Mouse (Mus musculus): ENCODE data around the gene Wdr86. TPM values are rescaled to one million over a fixed set of nuclear protein-coding genes. Genes with fewer than 3 reads are reported as not detected.
"Not testable (repeated sequence)": the region's sequence is repeated elsewhere in the genome, so short reads cannot be mapped to it uniquely, and the experiment has no call there.

Wdr86 gene
- total RNA-seq (2021) = 1.9 and 2.6 TPM in 2 replicates
- long read RNA-seq, experiment 1, full-length matches to known transcripts = 4 of 5 reads
- long read RNA-seq, experiment 1, partial matches to known transcripts = 0 of 5 reads
- long read RNA-seq, experiment 1, other reads (novel, unspliced or antisense) = 1 of 5 reads
- long read RNA-seq, experiment 2, partial matches to known transcripts = 1 of 2 reads
- long read RNA-seq, experiment 2, other reads (novel, unspliced or antisense) = 0 of 2 reads

DNA sequence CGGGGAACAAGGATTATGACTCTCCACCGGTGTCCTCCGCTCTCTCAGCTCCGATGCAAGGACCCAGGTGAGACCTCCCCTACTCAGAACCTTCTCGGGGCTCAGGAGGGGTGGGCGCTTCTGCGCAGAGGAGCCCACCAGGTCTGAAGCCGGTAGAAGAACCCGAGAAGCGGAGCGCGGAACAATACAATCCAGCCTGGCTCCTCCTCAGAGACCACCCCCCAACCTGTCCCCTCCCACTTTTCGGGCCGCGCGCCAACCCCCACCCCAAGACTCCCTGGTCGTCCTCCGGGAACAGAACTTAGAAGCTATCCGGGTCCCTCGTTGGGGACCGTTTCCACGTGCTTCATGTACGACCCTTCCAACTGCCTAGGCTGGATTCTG is at the start of gene Wdr86:
Gene Wdr86, minus strand, starts transcription at position 240 of the 384 bp plus-strand sequence.
- DNase-seq = no peak

DNA sequence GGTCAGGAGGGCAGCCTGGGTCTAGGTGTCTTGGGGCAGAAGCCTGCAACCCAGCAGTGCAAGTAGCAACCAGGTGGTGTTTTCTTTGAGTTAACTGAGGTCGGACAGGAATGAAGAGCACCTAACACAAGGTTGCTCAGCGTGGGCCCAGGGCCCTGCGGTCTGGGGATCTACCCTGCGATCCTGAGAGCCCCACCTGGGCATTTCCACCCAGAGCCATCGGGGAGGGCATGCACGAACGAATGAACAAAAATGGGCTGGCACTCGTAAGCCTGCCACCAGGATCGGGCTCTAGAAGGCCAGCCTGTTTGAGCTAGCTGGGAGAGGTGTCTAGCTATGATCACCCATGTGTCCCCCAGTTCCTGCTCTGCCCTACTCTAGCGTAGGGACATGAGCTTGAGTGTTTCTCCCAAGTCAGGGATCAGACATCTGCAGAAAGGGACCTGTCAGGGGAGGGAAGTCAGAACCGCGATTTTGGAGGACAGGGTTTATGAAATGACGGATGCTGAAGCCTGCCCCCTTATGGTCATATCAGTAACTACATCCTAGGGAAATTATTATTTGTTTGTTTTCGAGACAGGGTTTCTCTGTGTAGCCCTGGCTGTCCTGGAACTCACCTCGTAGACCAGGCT is 49.5 kb upstream of the Wdr86 start:
- peak; percentile 50 for DNase-seq

DNA sequence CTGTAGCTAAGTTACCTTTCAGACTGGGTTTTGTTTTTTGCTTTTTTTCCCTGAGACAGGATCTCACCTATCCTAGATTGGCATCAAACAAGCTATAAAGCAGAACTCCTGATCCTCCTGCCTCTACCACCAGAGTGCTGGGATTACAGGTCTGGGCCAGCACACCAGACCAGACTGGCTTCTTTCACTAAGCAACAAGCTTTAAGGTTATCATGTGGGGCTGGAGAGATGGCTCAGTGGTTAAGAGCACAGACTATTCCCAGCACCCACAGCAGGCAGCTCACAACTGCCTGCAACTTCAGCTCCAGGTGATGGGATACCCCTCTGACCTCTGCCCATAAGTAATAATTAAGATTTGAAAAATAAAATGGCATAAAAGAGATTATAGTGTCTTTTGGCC is 48.8 kb upstream of the Wdr86 start:
- DNase-seq = no peak

DNA sequence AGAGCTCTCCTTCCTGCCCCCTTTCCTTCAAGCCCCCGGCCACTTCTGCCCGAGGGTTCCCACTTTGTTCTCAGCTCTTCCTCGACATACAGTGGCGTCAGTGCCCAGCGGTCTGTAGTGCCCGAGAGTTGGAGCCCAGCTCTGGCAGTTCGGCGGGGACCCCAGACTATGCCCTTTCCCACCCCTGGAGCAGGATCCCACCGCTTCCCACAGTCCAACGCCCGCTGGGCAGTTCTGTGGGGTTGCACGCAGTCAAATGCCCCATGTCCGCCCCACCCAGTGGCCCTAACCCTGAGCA is 48.3 kb upstream of the Wdr86 start:
- no peak for DNase-seq

DNA sequence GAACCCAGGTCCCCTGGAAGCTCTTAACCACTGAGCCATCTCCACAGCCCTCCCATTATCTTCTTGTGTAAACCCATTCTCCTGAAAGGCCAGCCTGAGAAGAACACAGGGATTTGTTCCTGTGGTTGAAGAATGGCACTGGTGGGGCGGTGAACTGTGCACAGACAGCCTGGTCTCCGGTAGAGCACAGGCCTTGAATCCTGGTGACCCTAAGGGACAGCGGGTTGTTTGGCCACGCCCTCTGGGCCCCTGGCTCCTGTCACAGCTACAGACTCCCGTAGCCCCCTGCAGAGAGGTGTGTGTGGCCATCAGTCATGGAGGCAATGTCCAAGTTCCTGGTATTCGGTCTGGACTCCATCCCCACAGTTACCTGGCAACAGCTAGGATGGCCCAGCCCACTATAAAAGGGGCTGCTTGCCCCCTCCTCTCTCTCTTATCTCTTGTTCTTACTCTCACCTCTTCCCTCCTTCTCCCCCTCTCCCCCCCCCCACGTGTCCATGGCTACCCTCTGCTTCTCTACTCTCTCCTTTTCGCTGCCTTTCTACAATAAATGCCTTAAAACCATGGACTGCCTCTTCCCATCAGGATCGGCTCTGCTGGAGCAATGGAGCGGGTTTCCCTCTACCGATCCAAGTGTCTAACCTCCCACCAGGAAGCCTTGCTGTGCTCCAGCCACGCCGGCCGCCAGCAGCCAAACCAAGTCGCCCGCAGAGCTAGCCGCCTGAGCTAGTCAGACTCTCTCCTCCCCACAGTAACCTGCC is 47.7 kb upstream of the Wdr86 start:
- no peak for DNase-seq

DNA sequence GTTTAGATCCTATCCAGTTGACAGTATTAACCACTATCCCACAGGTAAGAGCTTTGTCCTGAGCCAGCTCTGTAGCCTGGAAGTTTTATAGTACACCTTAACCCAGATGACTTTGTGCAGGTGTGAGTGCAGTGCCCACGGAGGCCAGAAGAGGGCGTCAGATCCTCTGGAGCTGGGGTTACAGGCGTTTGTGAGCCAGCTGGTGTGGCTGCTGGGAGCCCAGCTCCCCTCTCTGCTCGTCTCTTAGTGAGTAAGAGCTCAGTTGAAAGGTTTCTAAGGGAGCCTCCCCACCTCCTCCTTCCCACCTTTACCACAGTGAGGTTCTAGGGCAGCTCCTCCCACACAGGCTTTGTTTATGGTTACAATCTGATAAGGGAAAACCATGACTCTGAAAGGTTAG is 46.2 kb upstream of the Wdr86 start:
- no peak for DNase-seq

DNA sequence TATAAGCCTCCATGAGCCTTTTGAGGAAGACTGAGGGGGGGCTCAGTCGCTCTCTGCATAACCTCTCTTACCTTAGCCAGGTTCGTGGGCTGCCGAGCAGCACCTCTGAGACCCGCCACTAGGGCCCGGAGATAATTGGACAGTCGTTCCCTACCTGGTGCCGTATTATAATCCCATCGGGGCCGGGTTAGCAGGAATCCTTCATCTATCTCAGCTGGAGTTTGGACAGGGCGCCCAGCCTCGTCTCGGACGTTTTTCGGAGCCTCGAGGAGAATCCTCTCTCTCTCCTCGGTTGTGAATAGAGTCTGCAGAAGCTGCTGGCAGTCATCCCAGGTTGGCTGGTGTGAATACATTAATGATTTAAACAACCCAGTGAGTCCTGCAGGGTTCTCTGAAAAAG is 44.0 kb upstream of the Wdr86 start:
- not testable (repeated sequence) for DNase-seq

DNA sequence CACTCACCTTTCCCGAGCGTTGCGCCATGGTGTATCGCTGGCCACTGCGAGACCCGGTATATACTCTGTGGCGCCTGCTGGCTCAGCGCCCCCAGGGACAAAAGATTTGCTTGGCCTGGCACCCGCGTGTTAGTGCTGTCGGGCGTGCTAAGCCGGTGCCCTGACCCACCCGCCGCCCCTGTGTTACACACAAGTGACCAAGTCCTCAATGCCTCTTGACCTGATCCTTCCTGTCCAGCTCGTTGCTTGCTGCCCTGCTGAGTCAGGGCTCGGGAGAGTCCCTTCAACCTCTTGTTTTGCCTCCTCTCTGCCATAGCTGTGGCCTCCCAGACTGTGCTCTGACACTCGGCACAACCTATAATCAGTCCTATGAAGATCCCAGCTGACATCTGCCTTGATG is 27.3 kb upstream of the Wdr86 start, which contains the start of gene Crygn:
Gene Crygn, minus strand, starts transcription at position 193 of the 400 bp plus-strand sequence.
- DNase-seq = no peak

DNA sequence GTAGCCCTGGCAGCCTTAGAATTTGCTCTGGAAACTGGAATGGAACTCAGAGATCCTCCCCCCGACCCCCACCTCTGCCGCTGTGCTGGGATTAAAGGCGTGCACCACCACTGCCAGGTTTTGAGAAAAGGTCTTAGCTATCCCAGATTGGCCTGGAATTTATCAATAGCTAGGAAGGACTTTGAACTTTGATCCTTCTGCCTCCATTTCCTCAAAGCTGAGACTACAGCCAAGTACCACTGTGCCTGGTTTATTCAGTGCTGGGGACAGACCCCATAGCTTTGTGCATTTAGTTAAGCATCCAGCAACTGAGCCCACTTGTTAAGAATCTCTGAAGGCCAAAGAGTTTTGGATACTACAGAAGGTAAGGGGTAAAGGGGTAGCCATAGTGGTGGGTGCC is 26.4 kb upstream of the Wdr86 start:
- DNase-seq = no peak

DNA sequence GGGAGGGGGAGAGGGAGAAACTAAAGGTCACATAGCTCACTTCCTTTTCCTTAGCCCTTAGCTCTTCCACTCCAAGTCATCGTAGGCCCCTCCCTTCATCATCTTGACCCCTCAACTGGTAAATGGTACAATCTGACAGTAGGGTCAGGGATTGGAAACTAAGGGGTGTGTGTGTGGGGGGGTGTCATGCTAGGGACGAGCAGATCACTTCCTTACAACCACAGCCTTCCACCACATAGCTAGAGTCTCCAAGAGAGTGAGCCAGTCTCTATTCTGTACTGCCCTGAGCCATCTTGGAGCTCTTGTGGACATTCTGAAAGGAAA is 21.6 kb upstream of the Wdr86 start:
- no peak for DNase-seq

DNA sequence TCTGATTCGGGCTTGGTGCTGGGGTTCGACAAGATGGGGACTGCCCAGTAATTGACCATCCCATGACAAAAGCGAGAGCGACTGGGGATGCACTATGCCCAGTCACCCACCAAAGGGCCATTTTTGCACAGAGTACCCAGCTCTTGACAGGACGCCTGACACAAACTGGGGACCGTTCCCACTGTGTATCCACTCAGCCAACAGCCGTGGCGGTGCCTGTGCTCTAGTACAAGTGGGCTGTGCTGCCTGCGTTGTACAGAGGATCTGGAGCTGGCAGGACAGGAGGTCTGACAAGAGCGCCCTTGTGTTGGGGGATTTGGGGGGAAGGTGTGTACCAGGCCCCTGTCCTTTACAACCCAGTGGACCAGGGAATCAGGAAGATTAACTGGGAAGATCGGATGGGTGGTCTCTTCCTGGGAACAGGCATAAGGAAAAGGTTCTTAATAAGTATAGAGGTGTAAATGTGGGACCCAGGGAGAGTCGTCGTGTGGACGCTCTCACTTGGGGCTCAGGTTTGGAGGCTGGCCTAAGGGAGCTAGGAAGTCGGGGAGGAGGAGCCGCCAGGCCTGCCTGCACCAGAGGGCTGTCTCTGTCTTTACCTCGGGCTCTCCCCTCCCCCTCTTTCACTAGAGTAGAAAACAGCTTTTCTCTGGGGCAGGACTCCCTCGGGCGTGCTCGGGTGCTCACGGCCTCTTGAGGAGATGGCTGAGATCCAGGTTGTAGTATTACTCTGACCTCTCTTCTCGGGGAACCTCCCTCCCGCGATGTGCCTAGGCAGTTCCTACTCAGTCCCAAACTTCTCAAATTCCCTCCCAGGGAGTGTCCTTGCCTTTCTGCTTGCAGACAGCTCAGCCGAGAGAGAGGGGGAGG is 21.0 kb upstream of the Wdr86 start:
- peak; percentile 85 for DNase-seq

DNA sequence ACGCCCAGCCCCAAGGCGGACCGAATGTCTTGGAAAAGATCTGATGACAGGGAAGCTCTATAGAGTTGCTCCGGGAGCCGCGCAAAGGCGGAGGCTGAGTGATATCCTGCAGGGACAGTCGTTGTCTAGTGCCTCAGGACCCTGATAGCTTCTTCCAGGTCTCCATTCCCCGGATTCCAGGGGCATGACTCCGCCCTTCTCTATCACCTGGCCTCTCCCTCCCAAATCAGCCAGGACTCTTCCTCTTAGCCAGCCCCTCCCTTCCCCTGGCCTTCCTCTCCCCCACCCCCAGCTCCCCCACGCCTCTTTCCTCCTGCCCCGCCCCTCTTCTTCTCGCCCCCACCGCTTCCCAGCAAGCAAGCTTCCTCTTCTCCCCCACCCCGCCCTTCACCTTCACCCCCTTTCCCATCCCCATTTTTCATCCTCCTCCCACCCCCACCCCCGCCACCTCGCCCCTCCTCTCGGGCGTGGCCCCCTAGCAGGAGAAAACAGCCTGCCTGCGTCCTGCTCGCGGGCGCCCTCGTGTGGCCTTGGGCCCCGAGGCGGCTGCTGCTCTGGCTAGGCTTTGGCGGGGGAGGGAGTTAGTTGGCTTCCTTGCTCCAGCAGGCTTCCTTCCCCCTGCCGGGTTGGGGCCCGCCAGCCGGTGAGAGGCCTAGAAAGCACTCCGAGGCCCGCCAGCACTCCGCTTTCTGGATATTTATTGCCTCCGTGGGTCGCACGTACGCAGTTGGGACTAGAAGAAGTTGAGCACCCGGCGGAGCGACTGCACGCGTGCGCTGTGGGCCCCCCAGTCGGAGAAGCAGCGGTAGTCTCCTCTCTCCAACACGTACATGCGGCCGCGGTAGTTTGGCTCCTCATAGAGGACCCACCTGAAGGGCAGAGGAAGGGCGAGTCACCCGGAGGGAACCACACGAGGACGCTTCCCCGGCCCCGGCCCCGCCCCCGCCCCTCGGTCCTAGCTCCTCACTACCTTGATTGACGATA is 20.1 kb upstream of the Wdr86 start:
- peak; percentile 94 for DNase-seq

DNA sequence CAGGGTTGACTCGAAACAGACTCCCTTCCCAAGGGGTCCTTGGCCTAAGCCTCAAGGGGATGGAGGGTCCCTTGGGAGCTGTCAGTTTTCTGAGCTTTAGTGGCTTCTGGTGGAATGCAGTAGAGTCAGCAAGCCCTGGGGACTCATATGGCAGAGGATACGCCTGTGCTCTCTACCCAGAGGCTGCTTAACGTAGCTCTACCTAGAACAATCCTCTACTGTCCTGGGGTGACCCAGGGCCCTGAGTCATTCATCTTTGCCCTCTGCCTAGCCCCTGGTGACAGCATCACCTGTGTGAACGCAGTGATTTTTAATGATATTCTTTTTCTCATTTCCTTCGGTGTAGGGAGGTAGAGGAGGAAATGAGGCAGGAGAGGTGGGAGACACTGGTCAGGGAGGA is 19.2 kb upstream of the Wdr86 start:
- no peak for DNase-seq

DNA sequence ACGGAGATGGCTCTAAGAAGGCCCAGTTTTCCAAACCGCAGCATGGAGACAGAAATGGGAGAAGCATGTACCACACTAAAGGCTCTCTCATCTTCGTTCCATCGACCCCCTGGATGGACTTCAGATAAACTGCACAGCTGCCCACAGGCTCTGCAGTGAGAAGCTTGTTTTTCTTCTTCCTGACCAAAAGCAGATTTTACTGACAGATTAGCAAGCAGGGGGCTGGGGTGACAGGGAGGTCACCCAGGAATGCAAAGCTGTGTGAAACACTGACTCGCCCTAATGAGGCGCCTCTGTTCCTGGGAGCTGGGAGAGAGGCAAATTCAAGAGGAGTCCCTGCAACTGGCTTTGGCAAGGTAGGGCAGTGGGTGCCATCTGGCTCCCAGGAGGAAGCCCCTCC is 17.0 kb upstream of the Wdr86 start:
- no peak for DNase-seq

DNA sequence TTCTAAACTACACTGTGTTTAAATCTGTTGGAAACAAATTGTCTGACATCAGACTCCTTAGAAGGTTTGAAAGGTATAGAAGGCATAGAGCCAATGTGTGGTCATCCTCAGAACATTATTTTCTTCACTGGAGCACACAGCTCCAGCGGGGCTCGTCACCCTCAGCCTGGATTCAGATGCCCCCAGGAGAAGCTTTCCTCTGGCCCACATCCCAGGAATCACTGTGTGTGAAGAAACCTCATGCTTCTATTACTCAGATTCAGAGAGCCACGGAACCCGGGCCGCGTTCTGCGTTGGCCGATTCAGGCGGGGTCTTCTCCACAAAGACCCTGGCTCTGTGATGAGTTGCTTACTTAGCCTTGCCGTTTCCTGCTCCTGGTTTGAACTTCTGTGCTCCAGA is 13.4 kb upstream of the Wdr86 start:
- DNase-seq = peak; percentile 45

DNA sequence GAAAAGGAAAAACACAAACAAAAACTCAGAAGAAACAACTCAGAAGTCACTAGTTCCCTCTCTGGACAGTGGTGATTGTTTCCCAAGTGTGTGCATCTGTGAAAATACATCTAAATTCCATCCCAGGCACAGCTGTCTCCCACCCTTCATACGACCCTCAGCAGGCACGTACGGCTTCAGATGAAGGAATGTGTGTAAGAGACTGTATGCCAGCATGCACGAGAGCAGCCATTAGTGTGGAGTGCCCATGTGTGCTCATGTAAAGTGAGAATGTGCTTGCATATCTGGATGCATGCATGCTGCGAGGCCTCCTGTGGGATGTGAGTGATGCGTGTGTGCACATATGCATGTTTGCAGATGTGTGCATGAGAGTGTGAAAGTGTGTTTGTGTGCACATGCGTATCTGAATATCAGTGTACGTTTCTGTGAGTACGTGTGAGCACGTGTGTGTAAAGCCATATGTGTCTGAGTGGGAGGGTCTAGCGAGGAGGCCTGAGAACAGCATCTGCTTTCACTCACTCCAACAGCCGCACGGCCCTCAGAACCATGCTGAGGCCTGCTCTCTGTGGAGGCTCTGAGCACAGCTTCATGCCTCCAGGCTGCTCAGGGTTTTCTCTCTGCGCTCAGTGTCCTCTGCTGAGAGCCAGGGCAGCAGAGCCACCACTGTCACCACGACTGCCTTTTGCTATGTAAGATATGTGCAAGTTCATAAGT is 10.8 kb upstream of the Wdr86 start:
- DNase-seq = no peak

DNA sequence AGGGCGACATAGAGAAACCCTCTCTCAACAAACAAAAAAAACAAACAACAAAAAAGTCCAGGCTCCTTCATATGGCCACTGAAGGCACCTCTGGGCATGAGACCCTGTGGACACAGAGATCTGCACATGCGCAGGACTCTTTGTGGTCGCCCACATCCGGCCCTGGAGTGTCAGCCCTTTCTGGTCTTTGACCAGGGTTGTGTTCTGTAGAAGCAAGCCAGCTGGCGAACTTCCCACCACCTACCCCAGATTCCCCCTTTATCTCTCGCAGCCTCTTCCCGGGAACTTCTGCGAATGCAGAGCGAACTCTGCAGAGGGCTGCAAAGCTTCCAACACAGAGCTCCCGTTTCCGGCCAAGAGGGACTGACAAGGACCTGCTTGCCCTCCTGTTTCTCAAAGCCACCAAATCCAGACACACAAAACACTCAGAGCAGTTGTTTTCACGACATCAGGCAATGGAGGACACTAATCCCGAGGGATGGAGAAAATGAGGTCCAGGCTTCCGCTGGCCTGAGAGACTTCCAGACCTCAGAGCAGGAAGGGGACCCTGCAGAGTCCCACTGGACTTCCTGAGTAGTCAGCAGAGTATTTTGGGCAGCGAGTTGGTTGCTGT is 8.7 kb upstream of the Wdr86 start:
- peak; percentile 64 for DNase-seq

DNA sequence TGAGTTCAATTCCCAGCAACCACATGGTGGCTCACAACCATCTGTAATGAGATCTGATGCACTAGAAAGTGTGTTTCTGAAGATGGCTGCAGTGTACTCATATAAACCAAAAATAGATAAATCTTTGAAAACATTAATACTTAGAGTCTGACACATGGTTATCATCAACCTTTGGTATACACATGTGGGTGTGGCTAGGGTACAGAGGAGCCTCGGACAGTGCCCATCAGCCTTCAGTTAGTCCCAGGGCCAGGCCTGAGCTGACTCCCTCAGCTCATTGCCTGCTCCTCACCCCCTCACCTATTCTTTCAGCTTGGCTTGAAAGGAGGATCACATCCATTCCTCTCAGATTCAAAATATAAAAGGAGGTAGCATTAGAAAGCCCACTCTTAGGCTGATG is 8.0 kb upstream of the Wdr86 start:
- DNase-seq = no peak

DNA sequence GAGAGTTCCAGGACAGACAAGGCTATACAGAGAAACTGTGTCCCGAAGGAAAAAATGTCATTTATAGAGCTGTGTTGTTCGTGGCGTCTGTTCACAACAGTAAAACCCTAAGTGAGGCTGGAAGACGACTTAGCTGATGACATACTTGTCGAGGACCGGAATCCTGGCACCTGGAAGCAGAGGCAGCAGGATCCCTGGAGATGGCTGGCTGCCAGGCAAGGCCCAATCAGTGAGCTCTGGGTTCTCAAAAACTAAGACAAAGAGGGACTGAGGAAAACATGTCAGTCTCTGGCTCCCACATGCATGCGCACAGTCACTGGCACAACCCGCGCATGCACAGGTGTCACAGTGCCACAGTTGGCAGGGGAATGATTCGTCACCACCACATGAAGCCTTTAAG is 7.1 kb upstream of the Wdr86 start:
- DNase-seq = no peak

DNA sequence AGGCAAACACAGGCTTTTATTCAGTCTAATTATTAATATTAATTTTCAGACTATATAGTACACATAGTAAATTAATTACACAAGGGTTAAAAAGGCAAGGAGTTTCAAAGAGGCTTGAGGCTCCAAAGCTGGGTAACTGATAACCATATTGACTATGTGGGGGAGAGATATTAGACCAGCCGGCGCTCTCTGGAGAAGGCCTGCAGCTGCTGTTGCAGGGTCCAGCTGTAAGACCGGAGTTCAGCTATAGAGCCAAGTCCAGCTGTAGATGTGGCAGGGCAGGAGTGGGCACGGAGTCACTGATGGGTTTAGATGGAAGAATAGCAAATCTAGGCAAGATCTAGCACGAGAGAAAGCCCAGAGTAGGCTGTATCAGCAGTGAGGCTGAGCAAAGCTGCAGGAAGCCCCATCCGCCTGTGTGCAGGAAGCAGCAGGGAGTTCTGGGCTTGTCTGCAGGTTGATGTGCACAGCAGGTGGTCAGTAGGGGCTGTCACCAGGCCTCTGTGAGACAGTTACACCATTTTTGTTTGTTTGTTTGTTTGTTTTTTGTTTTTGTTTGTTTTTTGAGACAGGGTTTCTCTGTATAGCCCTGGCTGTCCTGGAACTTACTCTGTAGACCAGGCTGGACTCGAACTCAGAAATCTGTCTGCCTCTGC is 3.4 kb upstream of the Wdr86 start:
- no peak for DNase-seq

Data from adrenal gland, postnatal 14 days (tissue).